Mouse (Mus musculus) myocyte (in vitro differentiated cells): ENCODE data around the gene Gm10310.
"Not testable (repeated sequence)": the region's sequence is repeated elsewhere in the genome, so short reads cannot be mapped to it uniquely, and the experiment has no call there.

Experiments
- CEBPB ChIP-seq: IDR thresholded peaks from 2 replicates; pipeline ENCODE4 v1.6.1; 2011; ENCODE audit warnings: mild to moderate bottlenecking, moderate library complexity; ENCODE audit not compliant: poor library complexity, insufficient read depth, severe bottlenecking
- E2F4 ChIP-seq: IDR thresholded peaks from one replicate; pipeline ENCODE4 v1.6.1; 2011; ENCODE audit warnings: mild to moderate bottlenecking, control low read depth, moderate library complexity; ENCODE audit not compliant: insufficient read depth
- MAX ChIP-seq: IDR thresholded peaks from one replicate; pipeline ENCODE4 v1.6.1; 2011; ENCODE audit warnings: low read depth, mild to moderate bottlenecking, control low read depth
- MYOD1 ChIP-seq, 3 experiments: IDR thresholded peaks; one replicate each; pipeline ENCODE4 v1.6.1; 2011; ENCODE audit warnings: control low read depth in 2 of 3, low read depth in 2 of 3, mild to moderate bottlenecking in 2 of 3, moderate library complexity in 1 of 3; ENCODE audit not compliant: insufficient read length in 2 of 3, control insufficient read depth in 1 of 3
- POLR2A ChIP-seq: IDR thresholded peaks from one replicate; pipeline ENCODE4 v1.6.1; 2011; ENCODE audit warnings: low read depth, mild to moderate bottlenecking, control low read depth, moderate library complexity; ENCODE audit not compliant: insufficient read length
- POLR2AphosphoS2 ChIP-seq: IDR thresholded peaks from one replicate; pipeline ENCODE4 v1.6.1; 2011; ENCODE audit warnings: low read depth, control low read depth; ENCODE audit not compliant: insufficient read length
- REST ChIP-seq: IDR thresholded peaks from one replicate; pipeline ENCODE4 v1.6.1; 2011; ENCODE audit warnings: mild to moderate bottlenecking, control low read depth, moderate library complexity; ENCODE audit not compliant: insufficient read depth, insufficient read length
- SRF ChIP-seq: IDR thresholded peaks from one replicate; pipeline ENCODE4 v1.6.1; 2011; ENCODE audit warnings: low read depth; ENCODE audit not compliant: control insufficient read depth, insufficient read length
- TCF12 ChIP-seq: IDR thresholded peaks from one replicate; pipeline ENCODE4 v1.6.1; 2011; ENCODE audit warnings: mild to moderate bottlenecking, control low read depth; ENCODE audit not compliant: poor library complexity, insufficient read depth, severe bottlenecking
- TCF3 ChIP-seq: IDR thresholded peaks from one replicate; pipeline ENCODE4 v1.6.1; 2011; ENCODE audit warnings: low read depth, control low read depth; ENCODE audit not compliant: insufficient read length
- USF1 ChIP-seq: IDR thresholded peaks from one replicate; pipeline ENCODE4 v1.6.1; 2011; ENCODE audit warnings: low read depth, mild to moderate bottlenecking, control low read depth, moderate library complexity

DNA sequence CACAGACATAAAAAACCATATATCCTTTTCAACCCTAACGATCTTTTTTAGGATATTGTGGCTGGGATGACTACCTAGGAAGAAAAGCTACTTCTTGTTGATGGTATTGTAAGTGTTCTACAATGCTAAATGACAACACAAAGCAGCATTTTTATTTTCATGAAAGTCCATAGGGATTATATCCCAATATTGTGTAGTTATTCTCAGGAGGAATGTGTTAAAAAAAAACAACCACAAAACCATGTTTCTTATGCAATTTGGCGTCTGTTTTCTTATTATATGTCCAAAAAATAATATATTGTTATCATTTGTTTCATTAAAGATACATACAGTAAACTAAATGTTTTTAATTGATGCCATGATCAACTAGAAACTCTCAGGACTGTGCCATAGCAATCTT is 8.8 kb downstream of the Gm10310 start, which contains the start of gene Olfr247:
- not testable (repeated sequence) for TF ChIP-seq E2F4; POLR2AphosphoS2; MYOD1 (IDR thresholded peaks at IDR 0.05; ENCODE audit: control insufficient read depth in 1 of 3, insufficient read length in 2 of 3, low read depth in 2 of 3); POLR2A; MAX; CEBPB; TCF12; SRF; USF1; TCF3; REST
